Mouse (Mus musculus) retina, embryonic 14.5 days (tissue): ENCODE results near the gene Nxpe3.
"Not testable (repeated sequence)": the region's sequence is repeated elsewhere in the genome, so short reads cannot be mapped to it uniquely, and the experiment has no call there.

ENCODE experiments used
- DNase-seq: peaks from one replicate; pipeline ENCODE4 v3.0.0-alpha.2; 2015; ENCODE audit warnings: low spot score

Nxpe3 gene

DNA sequence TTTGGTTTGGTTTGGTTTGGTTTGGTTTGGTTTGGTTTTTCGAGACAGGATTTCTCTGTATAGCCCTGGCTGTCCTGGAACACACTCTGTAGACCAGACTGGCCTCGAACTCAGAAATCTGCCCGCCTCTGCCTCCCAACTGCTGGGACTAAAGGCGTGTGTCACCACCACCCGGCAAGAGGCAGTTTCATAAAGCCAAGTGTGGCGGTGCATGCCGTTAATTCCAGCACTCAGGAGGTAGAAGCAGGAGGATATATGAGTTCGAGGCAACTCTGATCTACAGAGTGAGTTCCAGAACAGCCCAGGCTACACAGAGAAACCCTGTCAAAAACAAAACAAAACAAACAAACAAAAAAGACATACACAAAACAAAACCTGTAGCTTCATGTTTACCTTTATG, 57.4 kb downstream of the Nxpe3 start:
- not testable (repeated sequence) for DNase-seq

- no peak for DNase-seq
Measured at GRCm38 (mm10) chr16:55837168-55837567, 57.9 kb downstream of the Nxpe3 start.

GRCm38 (mm10) chr16:55835798-55836197, 59.3 kb downstream of the Nxpe3 start:
- no peak for DNase-seq

GRCm38 (mm10) chr16:55832617-55833016, 62.5 kb downstream of the Nxpe3 start:
- peak; percentile 30 for DNase-seq

DNA sequence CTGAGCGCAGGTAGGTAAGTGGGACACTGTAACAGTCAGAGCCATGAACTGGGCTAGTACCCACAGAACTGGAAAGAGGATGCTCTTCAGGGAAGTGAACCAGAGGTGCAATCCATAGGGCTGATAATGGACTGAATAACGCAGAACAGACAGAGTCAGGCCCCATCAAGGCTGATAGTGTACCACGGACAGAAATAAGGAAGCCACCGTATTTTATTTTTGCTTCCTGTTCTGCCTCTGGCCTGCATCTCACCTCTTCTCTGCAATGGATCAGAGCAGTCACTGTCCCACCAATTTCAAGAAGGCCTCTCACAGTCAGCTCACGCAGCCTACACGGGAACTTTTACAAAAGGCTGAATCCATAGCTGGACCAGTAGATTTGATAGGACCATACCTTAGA, 63.0 kb downstream of the Nxpe3 start:
- DNase-seq = no peak

GRCm38 (mm10) chr16:55831451-55831850, 63.6 kb downstream of the Nxpe3 start:
- DNase-seq = no peak

DNA sequence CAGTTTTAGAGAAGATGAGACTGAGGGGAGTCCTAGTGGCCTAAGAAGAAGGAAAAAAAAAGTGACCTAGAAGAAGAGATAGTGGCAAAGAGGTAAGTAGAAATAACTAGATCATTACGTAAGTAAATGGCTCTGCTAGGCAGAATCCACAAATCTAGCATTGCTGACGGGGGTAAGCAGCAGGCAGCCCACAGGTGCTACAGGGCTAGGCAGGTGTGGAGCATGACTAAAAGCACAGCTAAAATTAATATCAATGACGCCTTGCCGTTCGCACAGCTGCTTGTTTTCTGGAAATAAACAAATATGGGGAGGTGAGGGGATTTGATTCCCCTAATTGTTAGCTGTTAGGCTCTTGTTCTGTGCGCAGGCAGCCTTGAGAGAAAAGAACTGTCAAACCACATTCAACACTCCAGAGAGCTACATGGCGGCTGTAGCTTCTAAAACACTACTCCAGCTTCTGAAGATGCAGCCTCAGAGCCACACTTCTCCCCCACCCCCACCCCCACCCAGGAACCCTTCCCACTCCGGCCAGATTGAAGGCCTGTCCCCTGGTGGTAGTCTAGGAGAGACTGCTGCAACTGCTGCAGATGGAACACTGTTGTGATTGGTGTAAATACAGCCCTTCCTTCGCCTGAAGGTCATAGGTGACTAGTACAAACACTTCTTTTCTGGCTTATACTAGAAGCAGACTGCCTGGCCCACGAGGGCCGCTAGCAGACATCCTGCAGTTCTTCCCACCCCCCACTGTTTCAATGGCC, 71.5 kb downstream of the Nxpe3 start:
- DNase-seq = peak; percentile 45

GRCm38 (mm10) chr16:55822741-55823397, 72.2 kb downstream of the Nxpe3 start:
- no peak for DNase-seq

DNA sequence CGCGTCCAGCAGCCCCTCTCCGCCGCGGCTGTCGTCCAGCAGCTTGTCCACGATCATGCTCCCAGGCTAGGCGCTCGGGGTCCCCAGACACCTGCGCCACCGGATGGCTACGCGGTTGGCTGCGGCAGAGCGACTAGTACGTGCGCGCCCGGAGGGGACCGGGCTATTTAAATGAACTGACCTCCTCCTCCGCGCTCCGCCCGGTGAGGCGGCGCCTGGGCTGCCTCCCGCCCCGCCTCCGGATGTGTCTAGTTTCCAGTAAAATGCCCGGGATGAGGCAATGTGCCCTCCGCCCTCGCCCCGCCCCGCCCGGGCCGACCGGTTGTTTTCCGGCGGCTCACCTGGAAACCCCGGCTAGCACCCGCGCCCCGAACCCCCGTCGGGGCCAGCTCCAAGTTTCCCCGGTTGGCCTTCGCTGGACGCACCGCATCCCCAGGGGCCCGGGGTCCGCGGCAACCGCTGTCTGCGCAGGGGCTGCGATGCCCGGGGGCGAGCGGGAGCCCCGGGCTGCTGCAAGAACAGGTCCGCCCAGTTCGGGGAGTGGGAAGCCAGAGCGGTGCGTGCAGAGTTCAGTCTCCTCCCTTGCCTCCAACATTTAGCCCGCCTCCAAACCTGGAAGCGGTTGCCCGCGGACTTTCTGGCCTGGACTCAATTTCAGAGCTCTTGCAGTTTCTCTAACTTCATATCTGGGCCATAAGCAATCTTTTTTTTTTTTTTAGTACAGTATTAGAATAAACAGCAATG, 72.9 kb downstream of the Nxpe3 start:
- DNase-seq = peak; percentile 85

- no peak for DNase-seq
Measured at GRCm38 (mm10) chr16:55821571-55821981, 73.5 kb downstream of the Nxpe3 start.

DNA sequence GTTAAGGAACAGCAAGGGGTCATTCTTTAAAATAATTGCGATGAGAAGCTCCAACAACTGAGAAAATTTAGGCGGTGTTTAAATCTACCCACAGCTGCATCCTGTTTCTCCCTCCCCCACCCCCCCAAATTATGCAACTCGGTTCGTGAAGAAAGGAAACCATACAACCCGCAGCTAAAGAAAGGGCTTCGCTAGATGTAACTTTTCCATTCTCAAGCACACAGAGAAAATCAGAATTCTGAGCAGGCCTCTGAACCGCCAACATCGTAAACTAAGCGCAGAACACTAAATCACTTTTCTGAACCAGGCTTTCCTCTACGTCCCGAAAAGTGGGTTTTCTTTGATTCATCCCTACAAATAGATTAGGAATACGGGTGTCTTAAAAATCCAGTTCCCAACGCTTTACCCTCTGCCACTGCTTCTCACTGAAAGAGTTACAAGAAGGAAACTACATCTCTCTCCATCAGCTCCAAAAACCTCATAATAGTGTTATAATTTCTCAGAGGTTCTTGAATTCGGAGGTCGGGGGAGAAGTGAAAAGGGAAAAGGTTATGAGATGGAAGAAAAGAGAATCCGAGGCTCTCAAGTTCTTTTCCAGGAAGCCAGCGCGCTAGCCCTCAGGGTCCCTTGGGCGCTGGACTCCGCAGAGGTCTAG, 74.0 kb downstream of the Nxpe3 start:
- peak; percentile 46 for DNase-seq

GRCm38 (mm10) chr16:55820161-55820915, 74.7 kb downstream of the Nxpe3 start:
- DNase-seq = no peak

DNA sequence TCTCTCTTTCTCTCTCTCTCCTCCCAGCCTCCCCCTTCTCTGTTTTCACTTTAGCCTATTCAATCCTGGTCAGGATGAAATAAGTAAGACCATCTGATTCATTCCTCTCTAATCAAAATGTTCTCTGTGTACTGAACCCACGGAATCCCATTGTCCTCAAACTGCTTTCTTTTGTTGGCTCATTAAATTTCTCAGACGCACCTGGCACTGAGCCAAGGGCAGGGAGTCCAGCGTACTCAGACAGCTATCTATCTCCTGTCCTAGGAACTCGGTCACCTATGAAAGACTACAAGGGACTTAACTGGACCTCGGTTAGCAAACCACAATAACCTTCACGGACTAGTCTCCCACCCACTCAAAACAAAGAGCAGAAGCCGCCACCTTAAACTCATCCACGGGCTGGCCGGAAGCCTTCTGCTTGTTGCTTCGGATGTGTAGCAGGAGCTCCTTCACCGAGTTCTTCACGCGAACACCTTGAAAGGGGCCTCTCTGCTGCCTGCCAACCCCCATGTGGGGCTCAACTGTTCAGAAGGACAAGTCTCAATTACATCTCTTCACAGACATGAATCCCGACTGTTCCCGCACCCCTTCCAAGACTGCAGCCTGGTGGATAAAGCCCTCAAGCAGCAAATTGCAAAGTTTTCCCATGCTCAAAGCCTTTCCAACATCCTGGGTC, 75.8 kb downstream of the Nxpe3 start:
- peak; percentile 61 for DNase-seq

GRCm38 (mm10) chr16:55817717-55818515, 77.2 kb downstream of the Nxpe3 start:
- DNase-seq = no peak

GRCm38 (mm10) chr16:55816202-55816941, 78.7 kb downstream of the Nxpe3 start:
- DNase-seq = no peak

GRCm38 (mm10) chr16:55815466-55815865, 79.6 kb downstream of the Nxpe3 start:
- DNase-seq = no peak

DNA sequence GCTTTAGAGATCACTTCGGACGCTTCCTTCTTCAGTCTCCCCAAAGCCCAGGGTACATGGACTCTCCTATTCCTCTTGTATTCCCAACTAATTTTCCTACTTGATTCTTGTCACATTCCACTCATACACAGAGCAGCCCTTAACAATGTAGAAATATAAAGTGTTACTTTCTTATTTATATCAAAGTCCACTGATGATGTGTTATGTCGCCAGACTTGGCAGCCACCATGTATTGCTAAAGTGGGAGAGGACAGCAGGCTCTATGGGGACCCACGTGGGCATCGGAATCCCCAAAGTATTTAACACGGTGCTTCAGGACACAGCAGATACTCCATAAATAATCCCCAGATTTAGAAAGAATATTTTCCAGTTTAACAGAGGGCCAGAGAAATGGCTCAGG, 80.4 kb downstream of the Nxpe3 start:
- no peak for DNase-seq

- DNase-seq = no peak
Measured at GRCm38 (mm10) chr16:55813916-55814315, 81.2 kb downstream of the Nxpe3 start.

DNA sequence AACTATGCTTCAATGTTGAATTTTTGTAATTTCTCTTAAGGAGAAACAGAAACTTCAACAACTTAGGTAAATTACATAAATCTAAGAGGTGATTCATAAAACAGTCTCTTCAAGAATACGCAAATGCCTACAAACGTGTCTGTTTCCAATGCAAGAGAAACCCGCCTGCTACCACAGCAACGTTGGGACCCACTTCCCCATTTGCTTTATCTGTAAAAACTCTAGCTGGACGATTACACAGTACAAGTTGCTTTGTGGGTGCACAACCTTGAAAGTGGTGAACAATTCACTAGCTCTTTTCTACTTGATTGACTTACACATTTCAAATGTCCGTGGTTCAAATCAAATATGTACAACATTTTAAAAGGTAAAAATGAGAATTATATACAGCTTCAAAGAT, 83.3 kb downstream of the Nxpe3 start:
- no peak for DNase-seq
